Mouse (Mus musculus): ENCODE measurements around the gene Prss44. TPM values are rescaled to one million over a fixed set of nuclear protein-coding genes. Genes with fewer than 3 reads are reported as not detected.
"Not testable (repeated sequence)": the region's sequence is repeated elsewhere in the genome, so short reads cannot be mapped to it uniquely, and the experiment has no call there.

Gene Prss44
- total RNA-seq (2022), result not detected

DNA sequence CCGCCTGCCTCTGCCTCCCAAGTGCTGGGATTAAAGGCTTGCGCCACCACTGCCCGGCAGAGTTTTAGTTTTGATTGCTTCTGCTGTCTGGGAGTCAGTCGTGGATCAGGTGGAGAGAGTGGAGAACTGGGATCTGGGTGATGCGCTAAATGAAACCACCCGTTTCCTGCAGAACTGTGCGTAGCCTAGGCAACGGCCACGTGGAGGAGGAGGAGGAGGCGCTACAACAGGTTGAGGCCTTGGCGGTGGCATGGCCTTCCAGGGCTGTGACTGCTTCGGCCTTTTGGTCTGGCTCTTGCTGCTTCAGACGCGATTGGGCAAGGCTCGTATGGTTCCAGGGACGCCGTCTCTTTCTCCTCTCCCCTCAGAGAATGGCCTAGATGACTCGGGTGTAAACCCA is at the start of gene Prss44:
Gene Prss44, plus strand, starts transcription at position 206 of the 400 bp plus-strand sequence.
- DNase-seq, result no peak

GRCm38 (mm10) chr9:110772336-110772735 is 41.5 kb upstream of the Prss44 start:
- DNase-seq, result no peak

DNA sequence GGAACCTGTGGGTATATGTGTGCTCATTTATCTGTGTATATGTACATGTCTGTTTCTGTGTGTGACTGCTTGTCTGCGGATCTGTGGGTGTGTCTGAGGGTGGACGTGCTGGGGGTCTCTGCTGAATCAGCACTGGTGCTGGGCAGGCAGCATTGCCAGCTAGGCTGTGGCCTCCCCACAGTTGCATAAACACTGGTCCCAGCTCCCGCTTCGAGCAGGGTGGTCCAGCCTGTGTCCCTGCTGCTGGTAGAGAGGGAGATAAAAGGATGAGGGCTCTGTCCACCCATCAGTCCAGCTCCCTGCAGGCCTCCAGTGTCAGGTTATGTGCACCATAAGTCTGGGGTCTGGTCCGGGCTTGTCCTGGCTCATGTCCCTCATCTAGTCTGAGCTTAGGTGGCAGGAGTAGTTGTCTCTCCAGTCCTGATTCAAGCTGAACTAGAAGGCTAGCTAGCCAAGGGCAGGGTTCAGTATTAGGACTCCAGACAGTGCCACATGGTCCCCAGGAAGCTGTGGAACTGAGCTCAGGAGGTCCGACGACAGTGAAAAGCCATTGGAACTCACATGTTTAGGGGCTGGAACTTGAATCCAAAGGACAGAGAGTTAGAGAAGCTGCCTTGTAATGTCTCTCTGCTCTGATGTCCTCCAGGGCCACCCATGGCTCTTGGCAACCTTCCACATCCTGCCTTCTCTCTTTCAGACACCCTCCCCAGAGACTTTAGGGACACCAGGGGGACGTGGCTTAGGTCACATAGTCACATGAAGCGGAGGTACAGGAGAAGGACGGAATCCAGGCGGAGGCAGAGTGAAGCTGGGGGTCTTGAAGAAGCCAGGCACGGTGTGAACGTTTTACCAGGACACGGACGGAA is 39.2 kb upstream of the Prss44 start:
- DNase-seq, result no peak

DNA sequence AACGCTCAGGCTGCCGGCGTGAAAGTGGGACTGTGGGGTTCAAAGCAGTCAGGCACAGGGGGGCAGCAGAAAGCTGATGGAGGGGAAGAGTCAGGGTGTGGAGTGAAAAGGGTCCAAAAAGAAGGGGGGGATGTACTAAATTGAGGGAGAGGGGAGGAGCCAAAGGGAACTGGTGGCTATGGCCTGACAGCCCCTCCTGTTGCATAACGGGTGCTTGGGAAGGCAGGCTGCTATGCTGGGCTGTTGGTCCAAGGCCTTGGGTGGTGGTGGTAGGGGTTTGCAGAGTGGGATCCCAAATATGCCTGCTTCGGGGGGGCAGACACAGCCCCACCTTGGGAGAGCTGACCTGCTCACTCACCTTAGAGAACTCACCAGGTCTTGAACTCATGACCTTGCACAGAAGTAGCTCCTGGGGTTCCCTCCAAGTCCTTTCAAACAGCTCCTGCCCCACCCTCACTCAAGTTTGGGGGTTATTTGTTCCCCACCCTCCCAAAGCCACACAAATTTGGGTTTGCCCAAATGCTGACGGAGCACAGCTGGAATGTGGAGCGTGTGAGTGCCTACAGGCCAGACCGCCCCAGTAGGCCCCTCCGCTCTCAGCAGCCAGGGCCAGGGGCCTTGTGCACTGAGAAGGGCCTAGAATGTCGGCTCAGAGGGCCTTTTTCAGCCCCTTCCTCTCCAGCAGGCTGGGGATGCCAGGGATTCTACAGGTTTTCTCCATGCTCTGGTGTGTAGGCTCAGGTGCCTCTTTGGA is 38.3 kb upstream of the Prss44 start:
- DNase-seq, result no peak

DNA sequence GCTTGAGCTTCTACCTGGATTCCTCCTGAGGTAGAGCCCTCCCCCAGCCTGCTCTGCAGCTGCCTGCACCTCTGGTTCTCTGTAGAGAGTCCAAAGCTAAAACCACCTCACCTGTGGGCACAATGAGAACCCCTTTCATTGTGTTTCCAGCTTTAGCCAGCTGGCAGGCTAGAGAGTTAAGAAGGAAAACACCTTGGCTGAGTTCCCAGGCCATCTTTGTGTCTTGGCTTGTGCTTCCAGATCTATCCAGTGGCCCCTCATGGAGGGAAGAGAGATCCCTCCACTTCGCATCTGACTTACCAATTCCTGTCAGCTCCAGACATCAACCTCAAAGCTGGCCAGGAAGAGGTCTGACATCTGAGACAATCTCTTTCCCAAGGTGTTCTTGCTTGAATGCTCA is 35.7 kb upstream of the Prss44 start:
- DNase-seq, result no peak

GRCm38 (mm10) chr9:110778559-110778958 is 35.2 kb upstream of the Prss44 start:
- DNase-seq, result no peak

DNA sequence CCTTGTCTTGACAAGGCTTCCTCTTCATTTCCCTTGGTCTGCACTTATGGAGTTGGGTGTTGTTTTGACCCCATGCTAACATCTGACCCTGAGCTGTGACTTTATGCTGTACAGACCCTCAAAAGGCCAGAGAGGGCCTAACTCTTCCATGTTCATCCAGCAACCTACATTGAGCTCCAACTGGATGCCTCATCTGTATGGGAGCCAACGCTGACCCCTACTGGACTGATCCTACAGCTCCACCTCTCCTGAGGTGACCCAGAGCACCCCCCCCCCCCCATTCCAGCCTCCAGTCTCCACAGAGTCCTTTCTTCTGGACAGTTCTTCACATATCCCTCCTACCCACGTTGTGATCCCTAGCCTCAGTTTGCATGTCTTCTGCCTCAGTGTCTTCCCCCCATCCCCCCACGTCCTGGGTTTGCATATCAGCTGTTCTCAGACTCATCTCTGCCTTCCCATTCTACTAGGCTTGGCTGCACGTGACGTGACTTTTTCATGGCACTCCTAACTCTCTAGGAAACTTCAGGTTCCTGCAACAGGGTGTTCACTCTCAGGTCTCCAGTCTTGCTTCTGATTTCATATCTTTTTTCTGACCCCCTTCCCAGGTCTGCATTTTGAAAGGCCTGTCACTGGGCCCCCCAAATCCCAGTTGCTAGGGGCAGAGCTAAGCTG is 34.4 kb upstream of the Prss44 start:
- DNase-seq, result no peak

DNA sequence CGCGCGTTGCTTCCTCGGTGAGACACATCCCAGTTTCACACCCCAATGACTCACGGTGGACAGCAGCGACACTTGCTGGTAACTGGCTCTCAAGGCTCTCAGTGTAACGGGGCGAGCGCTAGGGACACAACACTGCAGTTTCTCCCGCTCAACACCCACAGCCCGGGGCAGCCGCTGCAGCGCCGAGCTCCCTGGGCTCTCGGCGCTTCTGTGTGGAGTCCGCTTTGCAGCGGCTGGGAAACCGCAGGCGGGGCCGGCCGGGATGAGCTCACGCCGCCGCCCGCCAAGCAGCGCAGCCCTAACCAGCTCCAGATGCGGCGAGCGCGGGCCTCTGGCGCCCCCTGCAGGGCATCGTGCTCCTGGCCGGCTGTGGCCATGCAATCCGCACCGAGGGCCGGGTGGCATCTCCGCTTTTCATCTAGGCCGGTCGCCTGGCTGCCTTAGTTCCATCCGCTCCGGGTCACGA is 32.5 kb upstream of the Prss44 start:
- DNase-seq, result peak; percentile 86

GRCm38 (mm10) chr9:110781731-110782130 is 32.1 kb upstream of the Prss44 start:
- peak; percentile 88 for DNase-seq

DNA sequence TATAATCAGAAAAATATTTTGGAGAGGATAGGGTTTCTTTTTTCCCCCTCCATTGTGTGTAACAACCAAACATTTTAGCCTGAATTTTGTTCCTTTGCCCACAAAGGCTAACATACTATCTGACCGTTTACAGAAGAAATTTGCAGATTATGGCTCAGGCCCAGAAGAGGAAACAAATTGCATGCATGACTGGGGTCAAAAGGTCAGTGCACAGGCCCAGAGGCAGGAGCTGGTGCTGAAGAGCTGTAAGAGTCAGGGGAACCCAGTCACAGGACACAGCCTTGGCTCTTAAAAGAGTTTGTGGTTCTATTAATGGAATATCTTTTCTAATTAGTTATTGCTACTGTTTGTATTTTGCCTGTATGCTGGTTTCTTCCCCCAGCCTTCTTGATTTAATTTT is 30.2 kb upstream of the Prss44 start:
- DNase-seq, result no peak

DNA sequence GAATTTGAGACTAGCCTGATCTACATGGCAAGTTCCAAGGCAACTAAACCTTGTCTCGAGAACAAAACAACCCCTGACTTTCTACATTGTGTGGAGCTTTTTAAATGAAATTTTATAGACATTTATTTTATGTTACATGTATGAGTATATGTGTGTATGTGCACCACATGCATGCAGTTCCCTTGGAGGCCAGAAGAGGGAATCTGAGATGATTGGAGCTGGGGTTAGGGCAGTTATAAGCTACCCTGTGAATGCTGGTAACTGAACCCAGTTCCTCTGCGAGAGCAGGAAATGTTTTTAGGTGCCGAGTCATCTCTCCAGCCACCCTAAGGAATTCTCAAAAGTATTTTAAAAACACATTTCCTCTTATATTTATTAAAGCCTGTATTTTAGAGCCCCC is 25.6 kb upstream of the Prss44 start:
- no peak for DNase-seq

DNA sequence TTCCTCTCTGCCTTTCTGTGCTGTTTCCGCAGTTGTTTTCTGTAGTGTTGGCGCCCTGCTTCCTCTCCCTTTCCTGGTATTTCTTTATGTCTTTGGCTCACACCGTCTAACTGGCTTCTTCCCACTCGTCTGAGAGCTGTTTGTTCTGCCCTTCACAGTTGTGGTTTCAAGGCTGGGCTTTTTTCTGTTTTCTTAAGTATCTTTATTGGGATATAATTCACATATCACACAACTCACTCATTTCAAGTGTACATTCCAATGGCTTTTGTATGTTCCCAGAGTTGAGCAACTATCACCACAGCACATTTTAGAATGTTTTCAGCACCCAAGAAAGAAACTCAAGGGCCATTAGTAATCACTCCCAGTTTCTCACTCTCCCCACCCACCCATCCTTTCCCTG is 23.3 kb upstream of the Prss44 start:
- DNase-seq, result no peak

DNA sequence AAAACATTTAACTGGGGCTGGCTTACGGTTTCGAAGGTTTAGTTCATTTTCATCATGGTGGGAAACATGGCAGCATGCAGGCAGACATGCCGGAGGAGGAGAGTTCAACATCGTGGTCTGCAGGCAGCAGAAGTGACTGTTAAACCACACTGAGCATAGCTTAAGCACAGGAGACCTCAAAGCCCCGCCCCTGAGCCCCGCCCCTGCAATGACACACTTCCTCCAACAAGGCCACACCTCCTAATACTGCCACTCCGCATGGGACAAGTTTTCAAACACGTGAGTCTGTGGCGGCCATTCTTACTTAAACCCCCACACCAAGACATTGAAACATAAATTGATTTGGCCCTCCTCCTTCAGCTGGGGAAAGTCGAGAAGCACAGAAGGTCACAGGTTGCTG is 16.8 kb upstream of the Prss44 start:
- DNase-seq, result no peak

DNA sequence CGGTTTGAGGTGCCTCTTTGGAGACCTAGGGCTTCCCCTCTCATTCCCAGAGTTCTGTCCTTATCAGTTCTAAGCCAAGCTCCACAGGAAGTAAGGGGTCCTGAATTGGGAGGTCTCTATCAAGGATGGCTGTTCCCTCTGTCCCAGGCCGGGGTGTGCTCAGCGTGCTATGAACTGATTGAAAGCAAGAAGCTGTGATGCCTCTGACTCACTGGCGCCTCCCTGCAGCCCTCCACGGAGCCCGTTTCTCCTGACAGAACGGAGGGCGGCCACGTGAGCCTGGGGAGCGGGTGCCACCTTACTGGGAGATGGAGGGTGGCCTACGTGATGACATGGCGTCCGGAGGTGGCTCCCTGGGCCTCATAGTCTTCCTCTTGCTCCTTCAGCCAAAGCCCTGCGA is 15.9 kb upstream of the Prss44 start, which contains the start of gene Prss42:
Gene Prss42, plus strand, starts transcription at position 301 of the 400 bp plus-strand sequence.
- DNase-seq, result no peak

- DNase-seq, result no peak
Measured at GRCm38 (mm10) chr9:110800834-110801479, 12.8 kb upstream of the Prss44 start.

GRCm38 (mm10) chr9:110803294-110803693 is 10.5 kb upstream of the Prss44 start:
- no peak for DNase-seq

DNA sequence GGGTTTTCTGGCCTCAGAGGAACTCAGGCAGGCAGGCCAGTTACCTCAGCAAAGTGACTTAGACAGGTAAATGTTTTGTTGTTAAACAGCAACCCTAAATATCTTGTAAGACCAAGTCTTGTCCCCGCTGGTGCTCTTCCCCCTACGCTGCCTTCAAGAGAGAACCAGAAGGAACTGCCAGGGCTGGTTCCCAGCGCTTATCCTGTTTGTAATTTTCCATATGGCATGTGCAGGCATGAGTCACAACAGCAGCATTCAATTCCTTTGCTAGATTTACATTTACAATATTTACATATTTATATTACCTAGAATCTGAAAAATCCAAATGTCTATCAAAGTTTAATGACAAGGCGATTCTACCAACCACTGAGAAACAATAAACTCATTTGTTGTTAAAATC is 3.7 kb upstream of the Prss44 start:
- no peak for DNase-seq

GRCm38 (mm10) chr9:110820546-110820945 is 6.8 kb downstream of the Prss44 start:
- DNase-seq, result not testable (repeated sequence)

- no peak for DNase-seq
Measured at GRCm38 (mm10) chr9:110821436-110821835, 7.6 kb downstream of the Prss44 start.

DNA sequence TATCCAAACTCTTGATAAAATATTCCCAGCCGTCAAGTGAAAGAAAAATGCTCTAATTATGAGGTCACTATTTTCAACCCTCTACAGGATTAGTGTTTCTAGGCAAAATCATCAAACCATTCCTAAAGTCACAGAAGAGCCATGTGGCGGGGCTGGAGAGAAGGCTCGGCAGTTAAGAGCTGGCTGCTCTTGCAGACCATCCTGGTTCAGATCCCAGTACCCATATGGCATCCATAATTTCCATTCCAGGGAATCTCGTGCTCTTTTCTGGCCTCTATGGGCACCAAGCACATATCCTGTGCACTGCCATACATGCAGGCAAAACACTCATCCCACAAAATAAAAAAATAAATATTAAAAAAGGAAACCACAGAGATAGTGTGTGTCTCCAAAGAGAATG is 11.6 kb downstream of the Prss44 start:
- no peak for DNase-seq

- no peak for DNase-seq
Measured at GRCm38 (mm10) chr9:110825832-110826231, 12.0 kb downstream of the Prss44 start.

DNA sequence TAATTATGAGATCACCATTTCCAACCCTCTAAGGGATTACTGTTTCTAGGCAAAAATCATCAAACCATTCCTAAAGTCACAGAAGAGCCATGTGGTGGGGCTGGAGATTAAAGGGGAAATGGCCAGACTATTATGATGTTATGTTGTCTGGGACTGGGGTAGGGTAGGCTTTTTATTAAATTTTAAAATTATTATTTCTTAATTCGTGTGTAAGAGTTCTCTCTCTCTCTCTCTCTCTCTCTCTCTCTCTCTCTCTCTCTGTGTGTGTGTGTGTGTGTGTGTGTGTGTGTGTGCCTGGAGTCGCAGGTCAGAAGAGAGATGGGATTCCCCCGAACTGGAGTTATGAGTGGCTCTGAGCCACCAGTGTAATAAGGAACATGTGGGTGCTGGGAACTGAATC is 12.6 kb downstream of the Prss44 start, which contains the start of gene Prss43:
Gene Prss43, plus strand, starts transcription at position 301 of the 400 bp plus-strand sequence.
- DNase-seq, result no peak
